Mouse (Mus musculus): ENCODE measurements around the gene Fhl2. TPM values are rescaled to one million over a fixed set of nuclear protein-coding genes. Genes with fewer than 3 reads are reported as not detected.

Fhl2 gene
- total RNA-seq (2023) = 1 to 10 TPM; 2.2 to 2.5 TPM

GRCm38 (mm10) chr1:43196661-43197241 is at the start of gene Fhl2:
Fhl2 (minus strand) TSS chr1:43196984.

GRCm38 (mm10) chr1:43098031-43098984 is 98.5 kb downstream of the Fhl2 start, which contains the start of the genes Tgfbrap1 and AI597479:
Tgfbrap1 (minus strand) TSS chr1:43098637.
AI597479 (plus strand) TSS chr1:43098710.

Other genes with a start within 250 kb of the Fhl2 start
- not detected for gene Gpr45, start 244.1 kb downstream of the Fhl2 start, total RNA-seq (2023)
- 10 to 100 TPM; 20.3 to 22.3 TPM for gene Tgfbrap1, start 98.3 kb downstream of the Fhl2 start, total RNA-seq (2023)
- gene AI597479, start 98.3 kb downstream of the Fhl2 start, total RNA-seq (2023) = 1 to 10 TPM; 5.0 to 6.2 TPM
- 1 to 10 TPM; 2.4 to 4.3 TPM for gene Nck2, start 247.6 kb upstream of the Fhl2 start, total RNA-seq (2023)